Mouse (Mus musculus) hindbrain, embryonic 11.5 days (tissue): ENCODE data around the gene Mpv17l2. TPM values are rescaled to one million over a fixed set of nuclear protein-coding genes. Genes with fewer than 3 reads are reported as not detected.
A peak's percentile ranks its signal among the peaks of the same experiment; 100 is the strongest.

ENCODE experiments used
- ATAC-seq: fragments of 200-750 bp; cut with Nextera tagmentation; 2 replicates; pipeline ENCODE4 v1.8.0; 2017; ENCODE audit warnings: mild to moderate bottlenecking, moderate TSS enrichment, moderate library complexity; ENCODE audit not compliant: low FRiP score
- DNase-seq: peaks from one replicate; pipeline ENCODE4 v3.0.0-alpha.2; 2015; ENCODE audit warnings: low spot score
- H3K27ac ChIP-seq: fragments of 300-500 bp; sonication (generic); 2 replicates; pipeline ENCODE4 v1.5.1; 2014; ENCODE audit warnings: mild to moderate bottlenecking, low read depth, low read length
- H3K27me3 ChIP-seq: fragments of 300-500 bp; sonication (generic); 2 replicates; pipeline ENCODE4 v1.6.1; 2014; ENCODE audit warnings: mild to moderate bottlenecking, low read length, moderate library complexity, mixed read lengths; ENCODE audit not compliant: control insufficient read depth, insufficient read depth
- H3K36me3 ChIP-seq: fragments of 300-500 bp; sonication (generic); 2 replicates; pipeline ENCODE4 v1.6.1; 2014; ENCODE audit warnings: mild to moderate bottlenecking, low read length, moderate library complexity, mixed read lengths; ENCODE audit not compliant: control insufficient read depth, insufficient read depth
- H3K4me1 ChIP-seq: fragments of 300-500 bp; sonication (generic); replicated peaks from 2 replicates; pipeline ENCODE4 v1.6.1; 2014; ENCODE audit warnings: low read length, mixed read lengths; ENCODE audit not compliant: control insufficient read depth, insufficient read depth
- H3K4me2 ChIP-seq: fragments of 300-500 bp; sonication (generic); replicated peaks from 2 replicates; pipeline ENCODE4 v1.6.1; 2014; ENCODE audit warnings: mild to moderate bottlenecking, low read depth, low read length
- H3K4me3 ChIP-seq: fragments of 300-500 bp; sonication (generic); 2 replicates; pipeline ENCODE4 v1.5.1; 2014; ENCODE audit warnings: low read depth, low read length
- H3K9ac ChIP-seq: fragments of 300-500 bp; sonication (generic); 2 replicates; pipeline ENCODE4 v1.6.1; 2014; ENCODE audit warnings: low read depth, low read length
- H3K9me3 ChIP-seq: fragments of 300-500 bp; sonication (generic); 2 replicates; pipeline ENCODE4 v1.6.1; 2016; ENCODE audit warnings: low read length; ENCODE audit not compliant: control insufficient read depth
- WGBS: fragments of 180-500 bp; shearing (Covaris S2); extraction: QIAGEN DNeasy Blood & Tissue Kit; methylation state at CpG from one replicate; pipeline ENCODE4 v1.1.7; 2014; 5-methylcytosine and 5-hydroxymethylcytosine counted together
- polyA plus RNA-seq: library from polyadenylated mRNA; unstranded; fragments of >200 nt; fragmentation: Nextera tagmentation; extraction: Ambion mirVana; gene quantifications from 2 replicates; pipeline ENCODE4 v1.2.1, GENCODE M21; 2014

Gene Mpv17l2
- polyA plus RNA-seq, 1 experiment from 2014 or later, result 40.6 TPM

DNA sequence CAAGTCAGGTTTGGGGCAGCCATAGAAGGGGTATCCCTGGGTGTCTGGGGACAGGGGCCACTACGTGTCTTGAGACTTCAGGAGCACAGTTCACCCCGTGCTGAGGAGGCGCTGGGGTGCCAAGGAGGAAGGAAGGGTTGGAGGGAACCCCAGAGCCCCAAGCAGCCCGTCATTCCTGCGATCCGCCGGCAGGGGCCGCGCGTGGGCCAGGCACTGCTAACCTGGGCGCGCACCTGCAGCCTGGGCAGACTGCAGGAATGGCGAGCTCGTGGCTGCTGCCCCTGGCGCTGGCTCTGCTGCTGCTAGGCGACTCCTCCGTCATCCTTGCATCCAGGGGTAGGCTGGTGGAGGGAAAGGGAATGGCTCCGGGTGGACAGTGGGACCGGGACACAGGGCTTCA, 42.4 kb downstream of the Mpv17l2 start, which contains the start of gene Gm3336:
Gene Gm3336 (plus strand): TSS at position 247 of the 400 bp plus-strand sequence.
- WGBS, result 6% methylated on average over 17 of the region's 19 CpGs
- H3K4me3 ChIP-seq, result no peak within 1 kb of the TSS
- ATAC-seq, result peak; percentile 10; the same call in 1 of the 2 replicates

DNA sequence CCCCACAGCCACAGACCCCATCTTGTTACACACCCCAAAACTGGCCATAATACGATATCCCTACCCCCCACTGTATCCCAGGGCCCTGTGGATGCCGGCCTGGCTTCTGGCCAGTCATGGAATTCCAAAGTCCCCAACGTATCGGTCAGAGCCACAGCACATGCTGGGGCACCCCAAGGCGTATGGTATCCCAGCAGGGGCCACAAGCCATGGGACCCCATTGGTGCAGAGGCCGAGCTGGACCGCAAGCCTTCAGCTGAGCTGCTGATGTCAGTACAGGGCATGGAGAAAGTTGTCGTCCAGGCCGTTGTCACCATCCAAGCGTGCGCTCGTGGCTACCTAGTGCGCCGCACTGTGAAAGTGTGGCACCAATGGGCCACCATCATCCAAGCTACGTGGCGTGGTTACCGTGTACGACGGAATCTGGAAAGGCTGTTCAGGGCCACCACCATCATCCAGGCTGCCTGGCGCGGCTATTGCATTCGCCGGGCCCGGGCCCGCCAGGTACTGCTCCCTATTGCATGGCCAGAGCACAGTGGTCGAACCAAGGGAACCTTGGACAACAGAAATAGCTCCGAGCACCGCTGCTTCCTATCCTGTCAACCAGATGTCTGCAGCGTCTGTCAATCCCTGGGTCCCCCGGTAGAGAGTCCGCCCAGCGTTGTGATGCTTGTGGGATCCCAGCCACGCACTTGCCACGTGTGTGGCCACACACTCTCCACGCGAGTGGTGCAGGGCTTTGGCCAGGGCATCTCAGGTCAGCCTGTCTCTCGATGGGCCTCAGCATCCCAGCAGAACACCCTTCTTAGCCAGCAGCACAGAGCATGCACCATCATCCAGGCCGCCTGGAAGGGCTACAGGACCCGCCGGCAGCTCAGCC, 44.0 kb downstream of the Mpv17l2 start:
- ATAC-seq (no peak), DNase-seq (no peak)
- Histone ChIP-seq H3K4me3 (no peak overlapping the region), H3K27ac (no peak overlapping the region), H3K4me2 (no peak overlapping the region), H3K9me3 (no peaks in the 10 kb centered on the region), H3K36me3 (no peaks in the 10 kb centered on the region), H3K27me3 (no peaks in the 10 kb centered on the region), H3K4me1 (no peaks in the 10 kb centered on the region), H3K9ac (no peak overlapping the region)
- WGBS, result 84% methylated on average over 40 of the region's 40 CpGs

More for the DNA sequence above, 42.4 kb downstream of the Mpv17l2 start, which contains the start of gene Gm3336:
- Histone ChIP-seq H3K36me3 (no peaks in the 10 kb centered on the region), H3K4me1 (no peaks in the 10 kb centered on the region), H3K9ac (no peak within 1 kb of the TSS), H3K27me3 (no peaks in the 10 kb centered on the region), H3K4me2 (no peak within 1 kb of the TSS), H3K9me3 (no peaks in the 10 kb centered on the region), H3K27ac (no peak within 1 kb of the TSS)
- peak; percentile 69 for DNase-seq

DNA sequence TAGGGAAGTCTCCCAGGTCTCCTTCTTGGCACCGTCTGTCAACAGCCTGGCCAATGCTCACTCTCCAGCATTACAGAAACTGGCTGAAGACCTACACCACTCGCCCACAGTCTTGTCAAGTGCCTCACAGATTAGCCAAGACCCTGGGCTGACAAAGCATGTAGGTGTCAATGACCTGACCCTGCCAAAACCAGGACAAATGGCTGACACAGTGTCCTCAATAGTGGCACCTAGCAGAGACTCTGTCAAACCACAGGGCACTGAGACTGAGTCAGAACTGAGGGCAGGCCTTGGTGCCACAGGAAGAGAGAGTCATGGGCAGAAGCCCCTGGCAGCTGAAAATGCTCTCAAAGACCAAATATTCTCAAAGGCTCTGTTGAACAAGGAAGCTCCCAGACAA, 45.7 kb downstream of the Mpv17l2 start:
- Histone ChIP-seq H3K4me1 (no peaks in the 10 kb centered on the region), H3K4me2 (no peak overlapping the region), H3K4me3 (no peak overlapping the region), H3K27ac (no peak overlapping the region), H3K27me3 (no peaks in the 10 kb centered on the region), H3K9ac (no peak overlapping the region), H3K36me3 (no peaks in the 10 kb centered on the region), H3K9me3 (no peaks in the 10 kb centered on the region)
- 80% methylated on average over 2 of the region's 2 CpGs for WGBS
- DNase-seq (no peak), ATAC-seq (no peak)

DNA sequence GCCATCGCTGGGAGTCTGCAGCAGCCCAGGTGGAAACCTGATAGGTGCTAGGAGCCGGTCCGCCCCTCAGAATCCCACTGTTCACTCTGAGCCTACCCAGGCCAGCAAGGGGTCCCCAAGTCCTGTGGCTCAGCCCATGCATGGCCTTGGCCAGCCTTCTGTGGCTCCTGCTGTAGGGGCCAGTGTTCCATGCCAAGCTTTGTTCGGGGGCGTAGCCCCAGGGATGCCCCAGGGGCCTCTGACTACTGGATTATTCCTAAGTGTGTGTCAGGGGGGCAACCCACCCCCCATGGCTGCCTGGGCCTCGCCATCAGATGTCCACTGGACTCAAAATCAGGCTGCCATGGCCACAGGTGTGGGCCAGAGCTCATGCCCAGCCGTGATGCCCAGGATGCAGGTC, 46.8 kb downstream of the Mpv17l2 start:
- Histone ChIP-seq H3K4me2 (no peak overlapping the region), H3K9me3 (no peaks in the 10 kb centered on the region), H3K27ac (no peak overlapping the region), H3K9ac (no peak overlapping the region), H3K27me3 (no peaks in the 10 kb centered on the region), H3K4me3 (no peak overlapping the region), H3K4me1 (no peaks in the 10 kb centered on the region), H3K36me3 (no peaks in the 10 kb centered on the region)
- WGBS, result 73% methylated on average over 7 of the region's 7 CpGs
- no peak for ATAC-seq
- DNase-seq, result no peak

DNA sequence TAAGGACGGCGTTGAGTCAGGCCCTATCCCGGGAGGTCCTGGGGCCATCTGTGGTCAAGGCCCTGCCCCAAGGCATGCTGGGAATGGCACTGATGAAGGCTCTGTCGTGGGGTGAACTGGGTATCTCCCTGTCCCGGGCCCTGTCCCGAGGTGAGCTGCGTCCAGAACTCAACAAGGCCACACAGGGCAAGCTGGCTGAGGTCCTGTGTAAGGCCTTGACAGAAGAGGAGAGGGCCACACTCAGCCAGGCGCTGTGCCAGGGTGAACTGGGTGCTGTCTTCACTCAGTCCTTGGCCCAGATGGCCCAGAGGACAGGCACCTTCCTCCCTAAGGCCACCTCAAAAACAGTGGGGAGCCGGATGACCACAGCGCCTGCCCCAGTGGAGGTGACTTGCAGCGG, 49.7 kb downstream of the Mpv17l2 start:
- no peaks in the 10 kb centered on the region for H3K27me3 ChIP-seq
- H3K27ac ChIP-seq, result no peak overlapping the region
- H3K9me3 ChIP-seq, result no peaks in the 10 kb centered on the region
- no peak for DNase-seq
- H3K4me2 ChIP-seq, result no peak overlapping the region
- no peak overlapping the region for H3K9ac ChIP-seq
- no peak for ATAC-seq
- H3K4me1 ChIP-seq, result no peaks in the 10 kb centered on the region
- H3K4me3 ChIP-seq, result no peak overlapping the region
- H3K36me3 ChIP-seq, result no peaks in the 10 kb centered on the region
- WGBS, result 88% methylated on average over 11 of the region's 11 CpGs

DNA sequence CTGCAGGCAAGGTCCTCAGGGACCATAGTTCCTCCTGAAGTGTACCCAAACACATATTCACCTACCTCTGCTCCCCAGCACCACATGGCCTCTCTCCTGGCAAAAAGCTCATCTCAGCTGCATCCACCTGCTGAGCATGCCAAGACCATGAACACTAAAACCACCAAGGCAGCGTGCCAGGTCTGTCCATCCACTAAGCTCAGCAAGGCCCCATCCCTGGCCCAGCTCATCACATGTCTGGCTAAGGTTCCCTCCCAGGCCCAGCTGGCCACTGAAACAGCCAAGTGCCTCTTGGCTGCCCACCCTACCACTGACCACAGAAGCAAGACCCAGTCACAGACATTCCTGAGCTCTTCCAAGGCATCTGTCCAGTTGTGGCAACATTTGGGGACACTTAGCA, 50.5 kb downstream of the Mpv17l2 start:
- WGBS, result 95% methylated on average over 1 of the region's 1 CpGs

DNA sequence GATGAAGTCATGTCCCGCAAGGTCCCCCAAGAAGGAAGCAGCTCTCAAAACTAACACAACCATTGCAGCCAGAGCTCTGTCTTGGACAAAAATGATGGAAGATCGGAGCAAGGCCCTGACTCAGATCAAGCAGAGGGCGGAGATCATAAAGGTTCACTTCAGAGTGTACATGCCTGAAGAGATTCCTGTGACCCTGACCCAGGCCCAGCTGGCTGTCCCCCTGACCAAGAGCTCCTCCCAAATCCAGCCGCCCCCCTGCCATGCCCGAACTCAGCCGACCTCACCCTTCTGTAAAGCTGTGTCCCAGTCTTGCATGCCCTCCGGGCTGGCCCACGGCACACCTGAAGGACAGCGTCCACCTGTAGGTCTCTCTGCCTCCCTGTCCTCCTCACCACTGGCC, 51.0 kb downstream of the Mpv17l2 start:
- Histone ChIP-seq H3K36me3 (no peaks in the 10 kb centered on the region), H3K9ac (no peak overlapping the region), H3K4me1 (no peaks in the 10 kb centered on the region), H3K4me3 (no peak overlapping the region), H3K9me3 (no peaks in the 10 kb centered on the region), H3K4me2 (no peak overlapping the region), H3K27ac (no peak overlapping the region), H3K27me3 (no peaks in the 10 kb centered on the region)
- ATAC-seq, result no peak
- 89% methylated on average over 9 of the region's 9 CpGs for WGBS
- DNase-seq, result no peak

More for the DNA sequence above, 50.5 kb downstream of the Mpv17l2 start:
- Histone ChIP-seq H3K27me3 (no peaks in the 10 kb centered on the region), H3K4me2 (no peak overlapping the region), H3K36me3 (no peaks in the 10 kb centered on the region), H3K9ac (no peak overlapping the region), H3K4me1 (no peaks in the 10 kb centered on the region), H3K27ac (no peak overlapping the region), H3K9me3 (no peaks in the 10 kb centered on the region), H3K4me3 (no peak overlapping the region)
- ATAC-seq (no peak), DNase-seq (no peak)
